Mouse (Mus musculus): ENCODE results near the gene Pxylp1. TPM values are rescaled to one million over a fixed set of nuclear protein-coding genes. Genes with fewer than 3 reads are reported as not detected.
"Not testable (repeated sequence)": the region's sequence is repeated elsewhere in the genome, so short reads cannot be mapped to it uniquely, and the experiment has no call there.

Pxylp1 gene
- 26.8 TPM for polyA plus RNA-seq (2021)

DNA sequence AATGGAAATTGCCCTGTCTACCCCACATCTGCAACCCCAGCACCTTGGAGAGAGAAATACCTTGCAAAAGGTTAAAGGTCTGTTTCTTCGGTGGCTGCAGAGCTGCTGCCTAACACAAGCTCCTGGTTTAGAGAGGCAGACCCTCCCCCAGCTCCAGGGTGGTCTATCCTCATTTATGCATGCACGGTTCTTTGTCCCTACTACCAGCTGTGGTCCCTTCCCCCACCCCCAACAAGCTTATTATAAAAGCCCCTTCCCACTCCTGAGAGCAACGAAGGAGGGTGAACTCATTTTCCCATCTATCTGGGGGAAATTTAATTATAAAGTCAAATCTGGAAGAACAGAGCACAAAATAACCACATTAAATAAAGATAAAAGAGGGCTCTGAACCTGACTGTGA, at the start of gene Pxylp1:
Gene Pxylp1, minus strand, starts transcription at position 124 of the 400 bp plus-strand sequence.
- TF ChIP-seq CTCF (IDR thresholded peaks at IDR 0.05) = no peak
- CTCF ChIA-PET = interaction anchor here (1.4 to 1.5 kb wide), 2 partner anchors 54 to 176 kb away, joined by 3 to 4 read pairs; no protein-coding TSS in a partner anchor
- ATAC-seq (no peak), DNase-seq (ENCODE audit: low read depth, low spot score) (no peak)
- POLR2A ChIA-PET = no interaction called here
- no peaks in the 10 kb centered on the region for H3K27me3 ChIP-seq
- in situ Hi-C loops (cut with MboI; ENCODE audit: low pct_unique_long_range_greater_than_20kb) = no loop called here

DNA sequence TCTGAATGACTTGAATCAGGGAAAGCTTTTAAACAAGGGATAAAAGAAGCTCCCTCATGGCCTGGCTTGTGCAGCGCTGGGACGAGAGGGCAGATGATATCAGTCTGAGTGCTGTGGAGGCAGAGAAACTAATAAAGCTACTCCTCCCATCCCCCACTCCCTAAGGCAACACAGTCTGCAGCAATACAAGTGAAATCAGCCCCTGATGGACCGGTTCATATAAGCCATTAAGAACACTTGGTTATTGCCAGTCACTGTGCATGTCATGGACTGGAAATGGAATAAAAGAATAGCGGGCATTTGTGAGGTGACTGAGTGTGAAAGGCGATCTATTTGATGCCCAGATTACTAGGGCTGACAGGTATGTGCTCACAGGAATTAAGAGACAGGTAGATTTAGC, 46.4 kb upstream of the Pxylp1 start:
- in situ Hi-C loops (cut with MboI; ENCODE audit: low pct_unique_long_range_greater_than_20kb) = no loop called here
- DNase-seq (ENCODE audit: low read depth, low spot score) = no peak
- ChIA-PET CTCF (interaction anchor here (1.0 to 1.7 kb wide), 4 partner anchors 12 to 23 kb away, joined by 3 to 4 read pairs (median 3); no protein-coding TSS in a partner anchor), POLR2A (interaction anchor here (1.6 kb wide), 1 partner anchor 10 kb away, joined by 5 read pairs; no protein-coding TSS in a partner anchor)
- no peak for TF ChIP-seq CTCF (IDR thresholded peaks at IDR 0.05)
- ATAC-seq = no peak
- H3K27me3 ChIP-seq = no peaks in the 10 kb centered on the region

DNA sequence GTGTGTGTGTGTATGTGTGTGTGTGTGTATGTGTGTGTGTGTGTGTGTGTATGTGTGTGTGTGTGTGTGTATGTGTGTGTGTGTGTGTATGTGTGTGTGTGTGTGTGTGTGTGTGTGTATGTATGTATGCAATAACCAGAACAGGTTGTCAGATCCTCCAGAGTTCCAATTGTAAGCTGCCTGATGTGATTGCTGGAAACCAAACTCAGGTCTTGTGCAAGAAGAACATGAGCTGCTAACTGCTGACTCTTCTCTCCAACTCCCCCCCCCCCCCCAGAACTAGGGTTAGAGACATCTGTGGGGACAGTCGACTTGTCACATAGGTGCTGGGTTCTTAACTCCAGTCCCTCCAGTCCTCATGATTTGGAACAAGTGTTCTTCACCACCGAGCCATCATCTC, 44.0 kb upstream of the Pxylp1 start:
- in situ Hi-C loops (cut with MboI; ENCODE audit: low pct_unique_long_range_greater_than_20kb); H3K27me3 ChIP-seq; POLR2A ChIA-PET; DNase-seq (ENCODE audit: low read depth, low spot score); ATAC-seq: not testable (repeated sequence)
- CTCF ChIA-PET = interaction anchor here (0.8 to 2.0 kb wide), 2 partner anchors 9 to 51 kb away, joined by 3 to 4 read pairs; no protein-coding TSS in a partner anchor

DNA sequence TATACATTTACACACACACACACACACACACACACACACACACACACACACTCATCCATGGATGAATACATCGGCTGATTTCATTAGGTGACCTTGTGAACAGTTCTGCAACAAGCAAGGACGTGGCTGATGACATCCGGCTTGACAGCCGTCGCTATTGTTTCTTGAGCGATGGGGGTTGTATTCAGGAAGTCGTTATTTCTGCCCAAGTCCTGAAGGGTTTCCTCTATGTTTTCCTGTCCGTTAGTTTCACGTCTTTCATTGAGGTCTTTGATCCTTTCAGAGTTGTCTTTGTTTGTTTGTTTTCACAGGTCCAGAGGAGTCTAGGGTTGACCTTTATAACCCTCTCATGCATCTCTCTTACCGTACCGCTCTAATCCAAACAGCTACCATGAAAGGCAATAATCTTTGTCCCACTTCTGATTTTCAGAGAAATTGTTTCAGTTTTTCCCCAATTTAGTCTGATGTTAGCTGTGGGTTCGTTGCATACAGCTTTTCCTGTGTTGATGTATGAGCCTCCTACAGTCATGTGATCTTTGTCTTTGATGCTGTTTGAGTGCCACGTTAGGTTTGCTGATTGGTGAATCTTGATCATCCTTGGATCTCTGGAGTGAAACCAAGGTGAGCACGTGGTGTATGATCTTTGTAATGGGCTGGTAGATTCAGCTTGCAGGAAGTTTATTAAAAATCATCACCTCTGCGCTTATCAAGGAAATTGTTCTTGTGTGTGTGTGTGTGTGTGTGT, 43.3 kb upstream of the Pxylp1 start:
- in situ Hi-C loops (cut with MboI; ENCODE audit: low pct_unique_long_range_greater_than_20kb) = no loop called here
- CTCF ChIA-PET = interaction anchor here (0.8 to 2.0 kb wide), 3 partner anchors 9 to 51 kb away, joined by 3 to 5 read pairs (median 4); no protein-coding TSS in a partner anchor
- H3K27me3 ChIP-seq = no peaks in the 10 kb centered on the region
- POLR2A ChIA-PET = no interaction called here
- no peak for TF ChIP-seq CTCF (IDR thresholded peaks at IDR 0.05)
- ATAC-seq = no peak
- DNase-seq (ENCODE audit: low read depth, low spot score) = no peak

DNA sequence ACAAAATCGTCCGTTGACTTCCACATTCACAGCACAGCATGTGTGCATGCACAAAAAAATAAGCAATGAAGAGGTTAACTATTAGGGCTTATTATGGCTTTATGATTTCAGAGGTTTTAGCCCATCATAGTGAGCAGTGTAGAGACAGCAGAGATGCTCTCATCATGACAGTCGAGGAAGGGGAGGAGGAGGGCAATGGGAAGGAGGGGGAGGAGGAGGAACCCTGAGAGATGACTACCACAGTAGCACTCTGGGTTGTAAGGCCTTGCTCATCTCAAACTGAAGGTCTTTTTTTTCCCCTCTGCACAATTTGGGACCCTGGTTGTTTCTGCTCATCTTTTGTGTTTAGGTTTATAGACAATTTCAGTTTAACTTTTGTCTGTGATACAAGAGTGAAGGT, 42.3 kb upstream of the Pxylp1 start:
- ChIA-PET POLR2A (no interaction called here), CTCF (interaction anchor here (1.2 kb wide), 1 partner anchor 17 kb away, joined by 5 read pairs; no protein-coding TSS in a partner anchor)
- ATAC-seq (no peak), DNase-seq (ENCODE audit: low read depth, low spot score) (no peak)
- in situ Hi-C loops (cut with MboI; ENCODE audit: low pct_unique_long_range_greater_than_20kb) = no loop called here
- no peak for TF ChIP-seq CTCF (IDR thresholded peaks at IDR 0.05)
- H3K27me3 ChIP-seq = no peaks in the 10 kb centered on the region

DNA sequence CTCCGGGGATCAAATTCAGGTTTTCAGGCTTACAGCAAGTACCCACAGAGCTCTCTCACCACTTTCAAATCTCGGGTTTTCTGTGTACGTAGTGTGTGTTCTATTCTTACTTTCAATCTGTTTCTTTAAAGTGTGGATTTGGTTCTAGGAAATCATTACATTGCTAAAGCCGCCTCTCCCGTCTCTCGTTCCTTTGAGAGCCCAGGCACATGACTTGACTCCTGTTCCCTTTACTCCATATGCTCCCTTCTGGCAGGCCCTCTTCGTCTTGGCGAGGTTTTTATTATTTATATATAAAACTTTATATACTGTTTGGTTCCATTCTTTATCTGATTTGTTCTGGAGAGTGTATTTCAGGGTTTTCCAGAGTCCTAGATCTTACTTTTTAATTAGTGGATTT, 40.3 kb upstream of the Pxylp1 start:
- TF ChIP-seq CTCF (IDR thresholded peaks at IDR 0.05) = no peak
- ATAC-seq (no peak), DNase-seq (ENCODE audit: low read depth, low spot score) (no peak)
- H3K27me3 ChIP-seq = no peaks in the 10 kb centered on the region
- POLR2A ChIA-PET = no interaction called here
- CTCF ChIA-PET = interaction anchor here (1.4 kb wide), 1 partner anchor 16 kb away, joined by 3 read pairs; no protein-coding TSS in a partner anchor
- in situ Hi-C loops (cut with MboI; ENCODE audit: low pct_unique_long_range_greater_than_20kb) = no loop called here

DNA sequence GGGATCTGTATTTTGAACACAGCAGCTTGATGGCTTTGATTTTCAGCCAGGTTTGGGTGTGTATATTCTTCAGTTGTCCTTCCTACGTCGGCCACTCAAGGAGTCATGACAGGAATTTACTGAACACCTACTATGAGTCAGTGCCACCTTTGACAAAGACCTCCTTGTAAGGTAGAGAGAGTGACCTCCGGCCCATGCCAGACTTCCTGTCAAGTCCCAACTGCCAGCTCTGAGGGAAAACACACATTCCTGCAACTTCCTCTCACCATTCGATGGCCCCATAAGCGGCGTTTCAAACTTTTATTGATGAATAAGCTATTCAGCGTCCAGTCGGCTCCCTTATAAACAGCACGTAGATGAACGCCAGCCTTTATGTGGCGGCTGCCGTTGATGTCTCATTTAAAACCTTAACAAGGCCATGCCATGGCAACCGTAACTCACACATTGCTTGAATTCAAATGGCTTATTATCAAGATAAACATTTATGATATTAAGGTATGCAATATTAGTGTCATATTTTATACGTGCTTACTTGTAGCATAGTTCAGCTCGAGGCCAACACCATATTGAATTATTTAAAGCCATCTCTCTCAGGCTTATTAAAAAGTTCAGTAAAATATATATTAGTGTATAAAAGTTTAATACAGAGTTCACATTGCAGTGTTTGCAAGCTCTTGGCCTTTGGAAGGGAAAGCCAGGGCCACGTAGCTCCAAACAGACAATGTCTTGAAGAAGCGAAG, 31.3 kb upstream of the Pxylp1 start:
- POLR2A ChIA-PET = interaction anchor here (0.9 kb wide), 1 partner anchor 10 kb away, joined by 3 read pairs; no protein-coding TSS in a partner anchor
- ATAC-seq = no peak
- DNase-seq (ENCODE audit: low read depth, low spot score) = no peak
- in situ Hi-C loops (cut with MboI; ENCODE audit: low pct_unique_long_range_greater_than_20kb) = loop anchor here (25.0 kb wide), 1 partner anchor 389 kb away; no protein-coding TSS in a partner anchor
- CTCF ChIA-PET = interaction anchor here (1.4 kb wide), 1 partner anchor 37 kb away, joined by 4 read pairs; no protein-coding TSS in a partner anchor
- no peak for TF ChIP-seq CTCF (IDR thresholded peaks at IDR 0.05)
- no peaks in the 10 kb centered on the region for H3K27me3 ChIP-seq

DNA sequence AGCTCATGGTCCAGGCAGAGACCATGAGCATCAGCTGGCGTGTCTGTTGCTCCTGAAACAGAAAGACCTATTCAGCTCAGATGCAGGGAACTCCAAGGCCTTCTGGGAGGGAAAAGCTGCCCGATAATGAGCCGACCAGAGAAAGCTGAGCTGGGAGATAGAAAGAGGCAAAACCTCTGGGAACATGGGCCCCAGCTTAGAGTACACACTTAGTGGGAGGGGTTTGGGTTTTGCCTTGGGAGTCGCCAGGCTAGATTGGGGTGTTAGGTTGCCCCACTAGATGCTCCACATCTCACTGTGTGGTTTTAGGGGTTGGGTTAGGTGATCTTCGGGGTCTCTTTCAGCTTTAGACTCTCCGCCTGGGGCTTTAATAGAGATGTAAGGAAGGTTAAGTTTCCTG, 30.6 kb upstream of the Pxylp1 start:
- no peaks in the 10 kb centered on the region for H3K27me3 ChIP-seq
- TF ChIP-seq CTCF (IDR thresholded peaks at IDR 0.05) = no peak
- no peak for ATAC-seq
- DNase-seq (ENCODE audit: low read depth, low spot score) = no peak
- ChIA-PET POLR2A (interaction anchor here (0.9 kb wide), 1 partner anchor 11 kb away, joined by 3 read pairs; no protein-coding TSS in a partner anchor), CTCF (interaction anchor here (1.4 kb wide), 1 partner anchor 38 kb away, joined by 4 read pairs; no protein-coding TSS in a partner anchor)
- in situ Hi-C loops (cut with MboI; ENCODE audit: low pct_unique_long_range_greater_than_20kb) = loop anchor here (25.0 kb wide), 1 partner anchor 389 kb away; no protein-coding TSS in a partner anchor

DNA sequence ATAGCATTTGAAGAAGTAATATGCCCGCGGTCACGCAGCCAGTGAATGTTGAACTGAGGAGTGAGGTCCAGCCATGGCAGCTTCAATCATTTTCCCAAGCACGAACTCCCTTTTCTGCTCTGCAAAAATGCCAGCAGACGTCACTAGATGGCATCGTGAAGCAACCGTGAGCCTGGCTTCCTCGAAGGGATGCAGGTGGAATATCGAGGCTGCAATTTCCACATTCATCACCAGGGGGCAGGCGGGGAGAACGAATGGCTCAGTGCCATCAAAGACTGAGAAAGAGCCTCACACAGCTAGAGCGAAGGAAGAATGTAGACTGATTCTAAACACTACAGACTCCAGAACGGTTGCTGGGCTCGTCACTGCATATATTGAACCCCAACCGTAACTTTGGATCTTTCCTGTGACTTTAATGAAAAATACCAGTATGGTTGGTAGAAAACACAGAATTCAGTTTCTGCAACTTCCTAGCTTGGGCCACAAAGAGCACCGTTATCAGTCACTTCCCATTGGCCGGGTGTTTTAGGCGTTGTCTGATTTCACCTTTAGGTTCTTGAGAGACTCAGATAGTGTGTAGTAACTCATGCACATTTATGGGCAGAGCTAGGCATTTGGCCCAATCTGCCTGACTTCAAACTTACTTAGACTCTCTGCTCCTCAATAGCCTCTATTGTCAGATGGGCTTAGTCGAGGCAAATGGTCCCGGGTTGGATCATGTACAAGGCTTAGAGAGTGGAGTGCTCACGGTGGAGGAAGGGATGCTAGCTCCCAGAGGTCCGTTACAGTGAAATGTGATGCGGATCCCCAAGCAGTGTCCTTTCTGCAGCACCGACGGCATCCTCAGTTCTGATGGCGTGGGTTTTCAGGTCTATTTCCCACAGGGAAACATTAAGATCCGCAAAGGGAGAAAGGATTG, 24.4 kb upstream of the Pxylp1 start:
- POLR2A ChIA-PET = no interaction called here

More for the DNA sequence above, 24.4 kb upstream of the Pxylp1 start:
- TF ChIP-seq CTCF (IDR thresholded peaks at IDR 0.05) = peak; percentile 99
- CTCF ChIA-PET = interaction anchor here (0.6 to 5.8 kb wide), 33 partner anchors 12 to 250 kb away, joined by 3 to 71 read pairs (median 4); partner anchors contain the start of gene Spsb4
- in situ Hi-C loops (cut with MboI; ENCODE audit: low pct_unique_long_range_greater_than_20kb) = loop anchor here (5.0 to 25.0 kb wide), 2 partner anchors 150 to 395 kb away; no protein-coding TSS in a partner anchor
- ATAC-seq (peak; percentile 44), DNase-seq (ENCODE audit: low read depth, low spot score) (peak; percentile 65)
- H3K27me3 ChIP-seq = no peaks in the 10 kb centered on the region
